Mouse (Mus musculus) hindbrain, embryonic 14.5 days (tissue): ENCODE data around the gene Gabrr3. TPM values are rescaled to one million over a fixed set of nuclear protein-coding genes. Genes with fewer than 3 reads are reported as not detected.

Source experiments
- ATAC-seq: fragments of 200-750 bp; cut with Nextera tagmentation; 2 replicates; pipeline ENCODE4 v1.8.0; 2017; ENCODE audit warnings: moderate number of reproducible peaks, mild to moderate bottlenecking, moderate TSS enrichment, moderate library complexity; ENCODE audit not compliant: low FRiP score
- DNase-seq: peaks from one replicate; pipeline ENCODE4 v3.0.0-alpha.2; 2015; ENCODE audit warnings: low spot score
- H3K27ac ChIP-seq: fragments of 300-500 bp; sonication (generic); 2 replicates; pipeline ENCODE4 v1.5.1; 2014; ENCODE audit warnings: mild to moderate bottlenecking, moderate library complexity
- H3K27me3 ChIP-seq: fragments of 300-500 bp; sonication (generic); 2 replicates; pipeline ENCODE4 v1.6.1; 2014; ENCODE audit warnings: mild to moderate bottlenecking, low read length, mixed read lengths; ENCODE audit not compliant: control insufficient read depth, insufficient read depth
- H3K36me3 ChIP-seq: fragments of 300-500 bp; sonication (generic); replicated peaks from 2 replicates; pipeline ENCODE4 v1.6.1; 2014; ENCODE audit not compliant: control insufficient read depth, insufficient read depth
- H3K4me1 ChIP-seq: fragments of 300-500 bp; sonication (generic); replicated peaks from 2 replicates; pipeline ENCODE4 v1.6.1; 2014; ENCODE audit warnings: antibody characterized with exemption, low read length, mixed read lengths; ENCODE audit not compliant: control insufficient read depth, insufficient read depth
- H3K4me2 ChIP-seq: fragments of 300-500 bp; sonication (generic); replicated peaks from 2 replicates; pipeline ENCODE4 v1.6.1; 2014; ENCODE audit warnings: mild to moderate bottlenecking, moderate library complexity
- H3K4me3 ChIP-seq: fragments of 300-500 bp; sonication (generic); replicated peaks from 2 replicates; pipeline ENCODE4 v1.5.1; 2014; ENCODE audit warnings: mild to moderate bottlenecking, low read length
- H3K9ac ChIP-seq: fragments of 300-500 bp; sonication (generic); 2 replicates; pipeline ENCODE4 v1.6.1; 2014
- H3K9me3 ChIP-seq: fragments of 300-500 bp; sonication (generic); 2 replicates; pipeline ENCODE4 v1.6.1; 2016; ENCODE audit warnings: low read length; ENCODE audit not compliant: control insufficient read depth
- WGBS: fragments of 180-500 bp; shearing (Covaris S2); extraction: QIAGEN DNeasy Blood & Tissue Kit; methylation state at CpG from one replicate; pipeline ENCODE4 v1.1.7; 2014; 5-methylcytosine and 5-hydroxymethylcytosine counted together
- polyA plus RNA-seq: library from polyadenylated mRNA; unstranded; fragments of >200 nt; fragmentation: Nextera tagmentation; extraction: Ambion mirVana; gene quantifications from 2 replicates; pipeline ENCODE4 v1.2.1, GENCODE M21; 2014

The Gabrr3 gene
- polyA plus RNA-seq, result 0.08 TPM in 1 of 2 replicates, not detected in the other

DNA sequence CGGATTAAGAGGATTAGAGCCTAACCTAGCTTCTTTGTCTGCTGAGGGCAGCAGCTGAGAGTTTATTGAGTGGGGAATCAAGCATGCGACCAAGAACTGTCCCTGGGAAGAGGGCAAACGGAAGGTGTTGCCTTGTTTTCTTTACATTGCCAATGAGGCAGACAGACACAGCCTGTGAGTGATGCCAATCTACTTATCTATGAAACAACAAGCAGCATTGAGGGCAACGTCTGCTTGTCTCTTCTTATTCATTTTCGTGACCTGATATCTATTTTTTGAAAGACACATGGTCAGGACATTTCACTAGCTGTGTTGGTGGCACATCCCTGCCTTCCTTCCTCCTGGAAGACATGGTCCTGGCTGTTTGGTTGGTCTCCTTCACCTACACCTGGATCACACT lies at the start of gene Gabrr3:
Gabrr3 (plus strand) TSS at position 301 of the 400 bp plus-strand sequence.
- no peak within 1 kb of the TSS for H3K4me2 ChIP-seq
- no peaks in the 10 kb centered on the region for H3K9me3 ChIP-seq
- H3K27ac ChIP-seq, result no peak within 1 kb of the TSS
- H3K9ac ChIP-seq, result no peak within 1 kb of the TSS
- peaks cover 4% of the 10 kb centered on the region; the same call in 1 of the 2 replicates for H3K4me1 ChIP-seq
- no peak for ATAC-seq
- H3K27me3 ChIP-seq, result no peaks in the 10 kb centered on the region
- WGBS, result 56% methylated on average over 5 of the region's 5 CpGs
- no peak for DNase-seq
- H3K36me3 ChIP-seq, result no peaks in the 10 kb centered on the region
- H3K4me3 ChIP-seq, result no peak within 1 kb of the TSS

DNA sequence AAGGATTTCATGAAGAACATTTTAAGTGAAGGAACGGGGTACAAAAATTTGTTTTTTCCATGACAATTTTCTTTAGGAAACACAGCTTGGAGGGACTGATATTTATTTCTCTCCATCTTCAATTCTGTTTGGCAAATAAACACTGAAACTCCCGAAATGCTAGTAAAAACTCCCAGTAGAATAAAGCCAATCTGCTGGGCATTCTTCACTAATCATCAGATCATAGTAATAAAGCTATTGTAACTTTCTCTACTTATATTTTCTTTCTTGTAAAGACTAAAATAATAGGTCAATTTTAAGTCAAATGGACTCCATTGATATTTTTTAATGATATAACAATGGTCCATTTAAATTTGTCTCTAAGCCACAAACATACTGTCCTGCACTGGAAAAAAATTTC lies 43.2 kb upstream of the Gabrr3 start, which contains the start of gene Olfr209:
Olfr209 (minus strand) TSS at position 101 of the 400 bp plus-strand sequence.
- Histone ChIP-seq H3K4me1 (no peaks in the 10 kb centered on the region), H3K27ac (no peak within 1 kb of the TSS), H3K9ac (no peak within 1 kb of the TSS), H3K9me3 (no peaks in the 10 kb centered on the region), H3K36me3 (no peaks in the 10 kb centered on the region), H3K4me2 (no peak within 1 kb of the TSS), H3K4me3 (no peak within 1 kb of the TSS), H3K27me3 (no peaks in the 10 kb centered on the region)
- no peak for ATAC-seq
- 84% methylated on average over 2 of the region's 2 CpGs for WGBS
- DNase-seq, result no peak

DNA sequence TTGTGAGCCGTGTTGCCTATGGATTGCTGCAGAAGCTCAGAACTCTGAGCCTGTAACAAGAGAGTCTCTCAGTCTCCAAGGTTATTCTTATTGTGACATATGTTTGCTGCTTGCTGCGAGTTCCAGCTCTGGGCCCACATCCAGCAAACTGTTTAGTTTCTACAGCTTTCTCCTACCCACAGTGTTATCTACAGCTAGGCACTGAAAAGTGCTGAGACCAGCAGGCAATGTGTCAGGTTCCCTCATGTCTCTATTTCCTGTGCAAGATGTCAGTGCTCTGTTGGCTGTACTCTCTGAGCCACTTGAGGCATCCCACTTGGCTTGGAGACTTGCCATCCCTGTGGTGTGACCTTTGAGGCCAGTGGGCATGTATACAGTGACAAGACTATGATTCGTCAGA lies 13.8 kb upstream of the Gabrr3 start:
- Histone ChIP-seq H3K9ac (no peak overlapping the region), H3K27ac (no peak overlapping the region), H3K4me1 (no peaks in the 10 kb centered on the region), H3K4me3 (no peak overlapping the region), H3K36me3 (no peaks in the 10 kb centered on the region), H3K27me3 (no peaks in the 10 kb centered on the region), H3K4me2 (no peak overlapping the region), H3K9me3 (no peaks in the 10 kb centered on the region)
- DNase-seq (no peak), ATAC-seq (no peak)
- WGBS, result 84% methylated on average over 3 of the region's 3 CpGs

DNA sequence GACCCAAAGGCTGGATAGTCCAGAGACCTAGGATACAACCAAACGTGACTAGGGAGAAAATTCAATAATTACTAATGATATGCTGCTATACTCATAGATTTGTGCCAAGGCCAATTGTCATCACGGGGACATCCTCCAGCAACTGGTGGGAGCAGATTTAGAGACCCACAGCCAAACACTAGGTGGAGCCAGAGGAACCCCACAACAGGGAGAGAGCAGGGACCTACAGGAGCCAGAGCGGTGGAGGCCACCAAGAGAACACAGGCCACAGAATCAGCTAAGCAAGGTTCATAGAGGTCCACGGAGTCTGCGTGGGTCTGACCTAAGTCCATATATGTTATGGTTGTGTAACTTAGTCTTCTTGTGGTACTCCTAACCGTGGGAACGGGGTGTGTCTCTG lies 6.0 kb upstream of the Gabrr3 start:
- no peak overlapping the region for H3K27ac ChIP-seq
- no peaks in the 10 kb centered on the region for H3K27me3 ChIP-seq
- no peak overlapping the region for H3K9ac ChIP-seq
- no peak overlapping the region for H3K4me3 ChIP-seq
- ATAC-seq, result no peak
- no peak overlapping the region for H3K4me2 ChIP-seq
- 77% methylated on average over 7 of the region's 7 CpGs for WGBS
- no peaks in the 10 kb centered on the region for H3K36me3 ChIP-seq
- DNase-seq, result no peak
- no peaks in the 10 kb centered on the region for H3K4me1 ChIP-seq
- no peaks in the 10 kb centered on the region for H3K9me3 ChIP-seq

DNA sequence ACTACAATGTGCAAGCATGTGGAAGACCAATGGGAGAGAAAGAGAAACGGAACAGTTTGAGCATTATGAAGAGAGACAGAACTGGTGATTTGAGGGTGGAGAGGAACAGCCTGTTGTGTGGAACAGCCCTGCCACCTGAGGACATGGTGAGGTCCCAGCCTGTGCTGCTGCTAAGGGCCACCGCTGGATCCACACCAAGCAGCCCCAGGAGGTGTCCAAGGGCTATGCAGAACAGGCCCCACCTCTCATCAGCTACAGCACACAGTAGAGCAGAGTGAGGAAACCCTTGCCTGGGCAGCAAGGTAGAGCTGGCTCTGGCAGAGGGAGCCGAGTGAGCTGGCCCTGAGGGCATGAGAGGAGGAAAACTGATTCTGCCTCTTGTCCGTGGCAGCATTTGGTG lies 5.1 kb upstream of the Gabrr3 start:
- ATAC-seq (no peak), DNase-seq (no peak)

DNA sequence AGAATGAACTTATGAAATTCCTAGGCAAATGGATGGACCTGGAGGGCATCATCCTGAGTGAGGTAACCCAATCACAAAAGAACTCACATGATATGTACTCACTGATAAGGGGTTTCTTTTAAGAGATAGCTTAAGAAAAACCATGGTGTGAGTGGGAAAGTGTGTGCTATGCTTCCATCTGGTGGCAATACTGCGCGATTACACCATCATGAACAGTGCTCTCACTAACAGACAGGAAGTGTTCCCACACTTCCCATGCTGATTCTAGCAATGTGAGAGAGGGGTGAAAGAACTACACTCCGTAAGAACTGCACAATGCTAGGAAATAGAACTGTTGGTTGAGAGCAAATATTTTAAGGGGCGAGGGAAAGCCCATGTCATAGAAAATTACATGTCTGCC lies 3.4 kb upstream of the Gabrr3 start:
- WGBS, result 19% methylated on average over 4 of the region's 4 CpGs
- H3K9me3 ChIP-seq, result no peaks in the 10 kb centered on the region
- peak; percentile 86 for ATAC-seq

More for the DNA sequence above, 5.1 kb upstream of the Gabrr3 start:
- Histone ChIP-seq H3K4me3 (no peak overlapping the region), H3K4me1 (no peaks in the 10 kb centered on the region), H3K36me3 (no peaks in the 10 kb centered on the region), H3K9me3 (no peaks in the 10 kb centered on the region), H3K9ac (no peak overlapping the region), H3K27me3 (no peaks in the 10 kb centered on the region), H3K27ac (no peak overlapping the region), H3K4me2 (no peak overlapping the region)
- 86% methylated on average over 4 of the region's 4 CpGs for WGBS

DNA sequence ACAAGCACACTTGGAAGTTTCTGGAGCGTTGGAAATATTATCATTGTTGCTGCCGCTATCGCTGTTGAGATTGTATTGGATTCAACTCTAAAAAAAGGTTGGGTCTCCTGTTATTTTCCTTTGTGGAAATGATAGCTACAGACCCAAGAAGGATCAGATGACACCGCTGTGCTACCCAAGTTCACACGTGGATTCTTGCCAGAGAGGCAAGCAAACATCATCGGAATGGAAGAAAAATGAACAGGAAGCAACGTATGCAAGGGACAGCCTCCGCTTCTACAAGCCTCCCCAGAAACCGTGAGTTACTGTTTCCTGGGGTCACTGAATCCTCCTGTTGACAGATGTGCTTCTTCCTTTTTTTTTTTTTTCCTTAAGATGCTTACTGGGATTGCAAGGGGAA lies 2.3 kb upstream of the Gabrr3 start:
- H3K4me1 ChIP-seq, result peaks cover 4% of the 10 kb centered on the region; the same call in 1 of the 2 replicates
- H3K9ac ChIP-seq, result no peak overlapping the region
- H3K27ac ChIP-seq, result no peak overlapping the region
- H3K36me3 ChIP-seq, result no peaks in the 10 kb centered on the region
- no peak overlapping the region for H3K4me2 ChIP-seq
- H3K27me3 ChIP-seq, result no peaks in the 10 kb centered on the region
- H3K4me3 ChIP-seq, result no peak overlapping the region
- ATAC-seq (no peak), DNase-seq (no peak)
- WGBS, result 78% methylated on average over 9 of the region's 9 CpGs
- H3K9me3 ChIP-seq, result no peaks in the 10 kb centered on the region

More for the DNA sequence above, 3.4 kb upstream of the Gabrr3 start:
- no peak overlapping the region for H3K4me2 ChIP-seq
- no peak overlapping the region for H3K9ac ChIP-seq
- H3K27ac ChIP-seq, result no peak overlapping the region
- H3K27me3 ChIP-seq, result no peaks in the 10 kb centered on the region
- H3K36me3 ChIP-seq, result no peaks in the 10 kb centered on the region
- peak; percentile 80 for DNase-seq
- no peak overlapping the region for H3K4me3 ChIP-seq
- no peaks in the 10 kb centered on the region for H3K4me1 ChIP-seq

DNA sequence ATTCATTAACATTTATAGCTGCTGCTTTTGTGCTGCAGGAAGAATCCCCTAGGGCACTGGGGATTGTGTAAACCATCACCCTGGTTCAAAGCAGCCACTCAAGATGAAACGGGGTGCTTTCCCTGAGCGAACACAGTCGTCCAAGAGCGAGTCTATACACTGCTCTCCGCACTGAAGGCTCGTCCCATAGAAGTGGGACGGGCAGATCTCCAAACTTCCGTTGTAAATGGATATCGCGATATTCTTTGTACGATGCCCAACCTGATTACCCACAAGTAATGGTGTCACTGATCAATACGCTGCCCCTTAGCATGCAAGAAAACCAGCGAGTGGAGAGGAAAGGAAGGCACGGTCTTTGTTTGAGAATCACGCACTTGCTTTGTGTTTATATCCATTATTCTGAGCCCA lies 2.2 kb downstream of the Gabrr3 start:
- H3K9ac ChIP-seq, result no peak overlapping the region
- H3K4me1 ChIP-seq, result peaks cover 4% of the 10 kb centered on the region; the same call in 1 of the 2 replicates
- no peak overlapping the region for H3K4me3 ChIP-seq
- peak overlapping the region; percentile 5; the same call in 1 of the 2 replicates for H3K27ac ChIP-seq
- ATAC-seq (peak; percentile 81), DNase-seq (no peak)
- H3K9me3 ChIP-seq, result no peaks in the 10 kb centered on the region
- H3K4me2 ChIP-seq, result peak overlapping the region; percentile 17; the same call in 1 of the 2 replicates
- 38% methylated on average over 15 of the region's 15 CpGs for WGBS
- H3K36me3 ChIP-seq, result no peaks in the 10 kb centered on the region
- no peaks in the 10 kb centered on the region for H3K27me3 ChIP-seq

DNA sequence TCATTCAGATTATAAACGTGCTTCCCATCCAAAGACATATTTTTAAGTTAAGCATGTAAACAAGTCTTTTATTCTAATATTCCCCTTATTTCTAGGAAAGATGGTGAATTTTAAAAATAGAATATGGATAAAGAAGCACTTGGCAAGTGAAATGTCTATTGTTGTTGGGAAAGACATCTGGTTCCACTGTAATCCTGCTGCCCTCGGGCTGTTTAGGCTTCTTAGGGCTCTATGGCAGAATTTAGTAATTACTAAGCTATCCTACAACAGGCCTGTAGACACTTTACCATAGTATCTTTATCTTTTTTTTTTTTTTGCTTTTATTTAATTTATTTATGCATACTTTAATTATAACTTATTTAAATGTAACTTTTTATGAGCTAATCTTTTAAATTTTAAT lies 2.7 kb downstream of the Gabrr3 start:
- Histone ChIP-seq H3K4me3 (no peak overlapping the region), H3K4me1 (peaks cover 4% of the 10 kb centered on the region; the same call in 1 of the 2 replicates), H3K9me3 (no peaks in the 10 kb centered on the region), H3K27me3 (no peaks in the 10 kb centered on the region), H3K27ac (peak overlapping the region; percentile 5; the same call in 1 of the 2 replicates), H3K4me2 (no peak overlapping the region), H3K9ac (no peak overlapping the region), H3K36me3 (no peaks in the 10 kb centered on the region)
- DNase-seq (no peak), ATAC-seq (no peak)
- 50% methylated on average over 2 of the region's 2 CpGs for WGBS

DNA sequence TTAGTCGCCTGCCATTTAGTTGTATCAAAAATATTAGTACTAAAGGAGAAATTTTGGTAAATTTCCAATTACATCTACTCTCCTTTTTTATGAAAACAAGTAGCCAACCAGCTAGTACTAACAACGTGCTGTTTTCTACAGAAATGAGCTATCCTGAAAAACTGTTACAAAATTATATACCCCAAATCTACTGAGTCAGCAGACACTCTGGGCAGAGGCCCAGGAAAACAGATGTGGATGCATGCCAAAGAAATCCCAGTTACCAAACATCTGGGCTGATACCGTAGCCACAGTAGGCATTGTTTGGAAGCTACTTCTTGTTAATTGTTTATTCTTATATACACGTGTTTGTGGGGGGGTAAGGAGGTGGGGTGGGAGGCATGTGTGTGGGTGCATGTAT lies 6.3 kb downstream of the Gabrr3 start:
- DNase-seq, result no peak

More for the DNA sequence above, 6.3 kb downstream of the Gabrr3 start:
- Histone ChIP-seq H3K27me3 (no peaks in the 10 kb centered on the region), H3K9ac (no peak overlapping the region), H3K4me3 (no peak overlapping the region), H3K27ac (no peak overlapping the region), H3K9me3 (no peaks in the 10 kb centered on the region), H3K4me2 (no peak overlapping the region), H3K36me3 (no peaks in the 10 kb centered on the region), H3K4me1 (peaks cover 4% of the 10 kb centered on the region; the same call in 1 of the 2 replicates)
- no peak for ATAC-seq
- 64% methylated on average over 4 of the region's 4 CpGs for WGBS
